Mouse (Mus musculus): ENCODE data around the gene Hoxd13.

The Hoxd13 gene

GRCm38 (mm10) chr2:74667842-74668357 is at the start of gene Hoxd13:
Gene Hoxd13, plus strand, starts transcription at chr2:74668310.
- no peak for DNase-seq (ENCODE audit: low spot score in 2 of 2)

GRCm38 (mm10) chr2:74619676-74620246 is 48.3 kb upstream of the Hoxd13 start:
- no peak for DNase-seq (ENCODE audit: low spot score in 2 of 2)

GRCm38 (mm10) chr2:74620368-74620767 is 47.7 kb upstream of the Hoxd13 start:
- DNase-seq (ENCODE audit: low spot score in 2 of 2) = no peak

- DNase-seq (ENCODE audit: low spot score in 2 of 2) = no peak
These were observed 32.7 kb upstream of the Hoxd13 start for GRCm38 (mm10) chr2:74635412-74635811.

GRCm38 (mm10) chr2:74642431-74642830 is 25.7 kb upstream of the Hoxd13 start:
- no peak for DNase-seq (ENCODE audit: low spot score in 2 of 2)

GRCm38 (mm10) chr2:74645631-74646030 is 22.5 kb upstream of the Hoxd13 start:
- no peak for DNase-seq (ENCODE audit: low spot score in 2 of 2)

- DNase-seq (ENCODE audit: low spot score in 2 of 2) = no peak
These were observed 20.8 kb upstream of the Hoxd13 start for GRCm38 (mm10) chr2:74647082-74647864.

- DNase-seq (ENCODE audit: low spot score in 2 of 2) = no peak
These were observed 15.1 kb upstream of the Hoxd13 start for GRCm38 (mm10) chr2:74652996-74653340.

GRCm38 (mm10) chr2:74653781-74654535 is 14.2 kb upstream of the Hoxd13 start:
- no peak for DNase-seq (ENCODE audit: low spot score in 2 of 2)

GRCm38 (mm10) chr2:74654743-74655419 is 13.2 kb upstream of the Hoxd13 start:
- no peak for DNase-seq (ENCODE audit: low spot score in 2 of 2)

- DNase-seq (ENCODE audit: low spot score in 2 of 2) = no peak
These were observed 12.7 kb upstream of the Hoxd13 start for GRCm38 (mm10) chr2:74655420-74655781.

GRCm38 (mm10) chr2:74655821-74656631 is 12.1 kb upstream of the Hoxd13 start:
- DNase-seq (ENCODE audit: low spot score in 2 of 2) = no peak

- no peak for DNase-seq (ENCODE audit: low spot score in 2 of 2)
These were observed 11.5 kb upstream of the Hoxd13 start for GRCm38 (mm10) chr2:74656632-74657021.

GRCm38 (mm10) chr2:74657251-74658023 is 10.7 kb upstream of the Hoxd13 start:
- DNase-seq (ENCODE audit: low spot score in 2 of 2) = no peak

- no peak for DNase-seq (ENCODE audit: low spot score in 2 of 2)
These were observed 10.0 kb upstream of the Hoxd13 start for GRCm38 (mm10) chr2:74658024-74658666.

- no peak for DNase-seq (ENCODE audit: low spot score in 2 of 2)
These were observed 9.3 kb upstream of the Hoxd13 start for GRCm38 (mm10) chr2:74658667-74659371.

- no peak for DNase-seq (ENCODE audit: low spot score in 2 of 2)
These were observed 8.6 kb upstream of the Hoxd13 start, which contains the start of gene Evx2 for GRCm38 (mm10) chr2:74659507-74660005. Gene Evx2, minus strand, starts transcription at chr2:74659557.

GRCm38 (mm10) chr2:74660421-74661375 is 7.4 kb upstream of the Hoxd13 start:
- DNase-seq (ENCODE audit: low spot score in 2 of 2) = no peak
